23 mouse cellular contexts compared by ENCODE assay signal in the genomic region with DNA sequence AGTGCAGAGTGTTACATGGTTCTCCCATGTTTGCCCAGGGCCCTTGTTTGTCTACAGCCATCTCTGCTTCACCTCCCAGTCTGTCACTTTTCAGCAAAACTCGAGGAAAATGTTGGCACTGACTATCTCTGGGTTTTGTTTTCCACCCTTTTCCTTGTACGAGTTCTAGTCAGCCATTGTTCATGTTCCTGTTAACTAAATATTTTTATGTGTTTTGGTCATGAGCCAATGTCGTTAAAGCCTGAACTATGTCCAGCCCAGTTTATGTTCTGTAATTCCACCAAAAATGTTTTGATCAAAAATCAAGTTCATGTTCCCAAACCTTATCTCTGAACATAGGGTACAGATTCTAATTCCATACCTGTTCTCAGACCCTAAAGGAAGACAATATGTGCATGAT. TPM values are rescaled to one million over a fixed set of nuclear protein-coding genes. Genes with fewer than 3 reads are reported as not detected.
A peak's percentile ranks its signal among the peaks of the same experiment; 100 is the strongest.
DNase-seq lines count a peak whose midpoint lies in the region; ATAC-seq lines count a peak whose summit lies in the region.
"Had no signal": no experiment of that assay in that cellular context is flagged by ENCODE, and none has a peak within 500 bp of the region (broad histone marks: within the 10 kb centered on the region; RNA-seq: fewer than 3 reads in every experiment).

No protein-coding gene starts in this region.

- peaks cover 33% of the 10 kb centered on the region for H3K4me1 ChIP-seq in heart, embryonic 16.5 days (ENCODE audit: control insufficient read depth, insufficient read depth, low read length)
- peaks cover 29% of the 10 kb centered on the region for H3K4me1 ChIP-seq in limb, embryonic 12.5 days (replicated peaks)
- peaks cover 30% of the 10 kb centered on the region for H3K4me1 ChIP-seq in limb, embryonic 10.5 days
- peaks cover 31% of the 10 kb centered on the region for H3K4me1 ChIP-seq in limb, embryonic 13.5 days

- H3K4me3 ChIP-seq in heart, embryonic 16.5 days (ENCODE audit: low read length) = no peak overlapping the region
- H3K4me3 ChIP-seq in limb, embryonic 12.5 days (replicated peaks) = no peak overlapping the region
- no peak overlapping the region for H3K4me3 ChIP-seq in limb, embryonic 10.5 days
- no peak overlapping the region for H3K4me3 ChIP-seq in limb, embryonic 13.5 days
- H3K4me3 ChIP-seq: midbrain, embryonic 12.5 days; neural tube, embryonic 12.5 days had no signal

- H3K36me3 ChIP-seq in heart, embryonic 16.5 days (ENCODE audit: control insufficient read depth, insufficient read depth) = no peaks in the 10 kb centered on the region
- H3K36me3 ChIP-seq in limb, embryonic 12.5 days = no peaks in the 10 kb centered on the region
- H3K36me3 ChIP-seq in limb, embryonic 10.5 days = peaks cover 4% of the 10 kb centered on the region
- H3K36me3 ChIP-seq in limb, embryonic 13.5 days = no peaks in the 10 kb centered on the region
- H3K36me3 ChIP-seq: midbrain, embryonic 12.5 days; neural tube, embryonic 12.5 days had no signal

- H3K27me3 ChIP-seq in heart, embryonic 16.5 days (ENCODE audit: control insufficient read depth, insufficient read depth, low read length) = no peaks in the 10 kb centered on the region
- no peaks in the 10 kb centered on the region for H3K27me3 ChIP-seq in limb, embryonic 12.5 days
- no peaks in the 10 kb centered on the region for H3K27me3 ChIP-seq in limb, embryonic 10.5 days (ENCODE audit: low read depth, poor library complexity, severe bottlenecking)
- no peaks in the 10 kb centered on the region for H3K27me3 ChIP-seq in limb, embryonic 13.5 days
- H3K27me3 ChIP-seq: neural tube, embryonic 12.5 days had no signal

- DNase-seq in heart, adult 8-10 months (ENCODE audit: low spot score) = no peak
- no peak for DNase-seq in limb, embryonic 10.5 days (ENCODE audit: low spot score)
- peak; percentile 79 for DNase-seq in Muller cell, postnatal 12 days (ENCODE audit: inconsistent ontology term)
- no peak for DNase-seq in right cerebral cortex, postnatal 25 days
- DNase-seq: adrenal gland, adult 2 months; cerebellum, adult 2 months; gastrocnemius, postnatal 25 days; heart, postnatal 10 days; spleen, adult 18-20 months; thymus, postnatal 36 days had no signal

- ATAC-seq in heart, embryonic 16.5 days (replicated peaks; ENCODE audit: extremely low read depth, insufficient read depth, low FRiP score) = no peak
- no peak for ATAC-seq in limb, embryonic 12.5 days (ENCODE audit: insufficient number of reproducible peaks, insufficient read depth, low FRiP score, low TSS enrichment, low read depth)
- no peak for ATAC-seq in limb, embryonic 13.5 days (ENCODE audit: low FRiP score, low read depth)
- ATAC-seq: forebrain, embryonic 14.5 days had no signal

- no peak overlapping the region for H3K9ac ChIP-seq in heart, embryonic 16.5 days (ENCODE audit: low read length)
- H3K9ac ChIP-seq in limb, embryonic 12.5 days (replicated peaks) = 0 out of 2 replicates have a peak overlapping the region, but pooled peaks have one; percentile 18
- no peak overlapping the region for H3K9ac ChIP-seq in limb, embryonic 13.5 days
- H3K9ac ChIP-seq: midbrain, embryonic 12.5 days; neural tube, embryonic 12.5 days had no signal

- H3K9me3 ChIP-seq in heart, embryonic 16.5 days (replicated peaks; ENCODE audit: control insufficient read depth, low read length) = no peaks in the 10 kb centered on the region
- no peaks in the 10 kb centered on the region for H3K9me3 ChIP-seq in limb, embryonic 12.5 days
- no peaks in the 10 kb centered on the region for H3K9me3 ChIP-seq in limb, embryonic 10.5 days (replicated peaks)
- H3K9me3 ChIP-seq in limb, embryonic 13.5 days = no peaks in the 10 kb centered on the region
- H3K9me3 ChIP-seq: midbrain, embryonic 12.5 days; neural tube, embryonic 12.5 days had no signal

- 61% methylated on average over 3 of the region's 3 CpGs for WGBS in heart, embryonic 16.5 days
- 60% methylated on average over 3 of the region's 3 CpGs for WGBS in limb, embryonic 12.5 days
- WGBS in limb, embryonic 10.5 days = 82% methylated on average over 3 of the region's 3 CpGs
- WGBS in limb, embryonic 13.5 days = 45% methylated on average over 3 of the region's 3 CpGs

- H3K4me2 ChIP-seq in heart, embryonic 16.5 days (ENCODE audit: low read depth, low read length) = no peak overlapping the region
- H3K4me2 ChIP-seq in limb, embryonic 12.5 days = 0 out of 2 replicates have a peak overlapping the region, but pooled peaks have one; percentile 74
- H3K4me2 ChIP-seq in limb, embryonic 13.5 days (replicated peaks) = no peak overlapping the region; the same call in 1 of the 2 replicates

- H3K27ac ChIP-seq in heart, embryonic 16.5 days (ENCODE audit: low read length) = 0 out of 2 replicates have a peak overlapping the region, but pooled peaks have one; percentile 9
- H3K27ac ChIP-seq in limb, embryonic 12.5 days = no peak overlapping the region
- H3K27ac ChIP-seq in limb, embryonic 10.5 days = no peak overlapping the region
- peak overlapping the region; percentile 75; the same call in 1 of the 2 replicates for H3K27ac ChIP-seq in limb, embryonic 13.5 days
- H3K27ac ChIP-seq: liver, embryonic 14.5 days; midbrain, embryonic 12.5 days; neural tube, embryonic 12.5 days had no signal

RNA-seq across cellular contexts. Expression of gene Ctps, which starts 1.6 kb away (rescaled TPM):
- 87.7 and 98.9 TPM in 2 replicates for polyA plus RNA-seq in heart, embryonic 16.5 days (2015; fragmentation: Nextera tagmentation; extraction: Ambion mirVana)
- total RNA-seq in heart, adult 8-10 months (2022) = 10 to 100 TPM; 27.7 to 31.2 (median 28.0) TPM
- polyA plus RNA-seq in limb, embryonic 12.5 days (2016; fragmentation: Nextera tagmentation; extraction: Ambion mirVana) = 110 and 112 TPM in 2 replicates
- polyA plus RNA-seq in limb, embryonic 10.5 days (2016; fragmentation: Nextera tagmentation; extraction: Ambion mirVana) = 135 and 158 TPM in 2 replicates
- 89.6 and 91.0 TPM in 2 replicates for polyA plus RNA-seq in limb, embryonic 13.5 days (2015; fragmentation: Nextera tagmentation; extraction: Ambion mirVana)

RNA-seq across cellular contexts. Expression of gene Gm8439, which starts 16.9 kb away (rescaled TPM):
- polyA plus RNA-seq in heart, embryonic 16.5 days (2015; fragmentation: Nextera tagmentation; extraction: Ambion mirVana) = 0.42 TPM in 1 of 2 replicates, not detected in the other
- total RNA-seq in heart, adult 8-10 months (2022) = not detected
- not detected in 2 replicates for polyA plus RNA-seq in limb, embryonic 12.5 days (2016; fragmentation: Nextera tagmentation; extraction: Ambion mirVana)
- not detected in 2 replicates for polyA plus RNA-seq in limb, embryonic 10.5 days (2016; fragmentation: Nextera tagmentation; extraction: Ambion mirVana)
- not detected in 2 replicates for polyA plus RNA-seq in limb, embryonic 13.5 days (2015; fragmentation: Nextera tagmentation; extraction: Ambion mirVana)
- total RNA-seq: adrenal gland, adult 2 months; gastrocnemius, postnatal 25 days; heart, postnatal 10 days; left cerebral cortex, postnatal 25 days; megakaryocyte progenitor cell, adult 5-6 weeks; monocyte, adult 5-6 weeks had no signal
- polyA plus RNA-seq: adrenal gland, adult 2 months; C2C12; cerebellum, adult 2 months; erythroblast, embryonic 14.5 days; forebrain, embryonic 14.5 days; hindbrain, embryonic 11.5 days; liver, embryonic 14.5 days; midbrain, embryonic 12.5 days; neural tube, embryonic 12.5 days had no signal

RNA-seq across cellular contexts. Expression of gene Slfnl1, which starts 39.7 kb away (rescaled TPM):
- 0.08 and 0.11 TPM in 2 replicates for polyA plus RNA-seq in heart, embryonic 16.5 days (2015; fragmentation: Nextera tagmentation; extraction: Ambion mirVana)
- total RNA-seq in heart, adult 8-10 months (2022) = under 1 TPM in 3 of 4 experiments, not detected in 1; 0.14 to 0.35 (median 0.16) TPM
- polyA plus RNA-seq in limb, embryonic 12.5 days (2016; fragmentation: Nextera tagmentation; extraction: Ambion mirVana) = not detected in 2 replicates
- polyA plus RNA-seq in limb, embryonic 10.5 days (2016; fragmentation: Nextera tagmentation; extraction: Ambion mirVana) = not detected in 2 replicates
- polyA plus RNA-seq in limb, embryonic 13.5 days (2015; fragmentation: Nextera tagmentation; extraction: Ambion mirVana) = not detected in 2 replicates
- total RNA-seq: gastrocnemius, postnatal 25 days; left cerebral cortex, postnatal 25 days; megakaryocyte progenitor cell, adult 5-6 weeks had no signal
- polyA plus RNA-seq: erythroblast, embryonic 14.5 days; forebrain, embryonic 14.5 days; liver, embryonic 14.5 days; neural tube, embryonic 12.5 days had no signal

Comparison
In these comparisons a context has a peak if more than half of its experiments do, and no peak if none do; other contexts are left out.
1. H3K27ac ChIP-seq: peak in heart, embryonic 16.5 days (single experiment) and limb, embryonic 13.5 days (single experiment); none in limb, embryonic 12.5 days (single experiment) and limb, embryonic 10.5 days (single experiment).